Mouse (Mus musculus) ES-Bruce4 (cell line): ENCODE data around the gene Shb.

Source experiments
- CTCF ChIP-seq: IDR thresholded peaks from one replicate; pipeline ENCODE4 v1.8.1; 2011; ENCODE audit warnings: low read depth, low read length
- POLR2A ChIP-seq: IDR thresholded peaks from one replicate; pipeline ENCODE4 v1.8.1; 2011; ENCODE audit warnings: low read length; ENCODE audit not compliant: insufficient read depth

- TF ChIP-seq CTCF (no peak), POLR2A (no peak)
Observed at GRCm38 (mm10) chr4:45436383-45436913, 95.8 kb downstream of the Shb start.
